Mouse (Mus musculus) MEL (cell line): ENCODE results near the gene 1700001P01Rik. TPM values are rescaled to one million over a fixed set of nuclear protein-coding genes. Genes with fewer than 3 reads are reported as not detected.

Source experiments
- DNase-seq: peaks from one replicate; pipeline ENCODE4 v3.0.0; 2011; ENCODE audit warnings: low read depth, low spot score
- H3K27ac ChIP-seq: 2 replicates; pipeline ENCODE4 v1.5.1; 2012; ENCODE audit warnings: low read depth, mild to moderate bottlenecking, control low read depth, low read length, moderate library complexity; ENCODE audit not compliant: control insufficient read depth
- H3K27me3 ChIP-seq, 2 experiments: fragments of 150-350 bp in 1 of 2; sonication (generic) in 1 of 2; 2 replicates each; pipeline ENCODE4 v1.6.1; 2012; ENCODE audit warnings: low read length in 2 of 2, mild to moderate bottlenecking in 2 of 2, improper control_type of control experiment in 1 of 2, moderate library complexity in 1 of 2; ENCODE audit not compliant: insufficient read depth in 2 of 2, control insufficient read depth in 1 of 2
- H3K36me3 ChIP-seq, 2 experiments: 2 replicates each; pipeline ENCODE4 v1.6.1; 2012 to 2014; ENCODE audit warnings: low read length in 2 of 2, improper control_type of control experiment in 1 of 2, inconsistent platforms in 1 of 2, mild to moderate bottlenecking in 1 of 2; ENCODE audit not compliant: insufficient read depth in 2 of 2, control insufficient read depth in 1 of 2
- H3K4me1 ChIP-seq, 2 experiments: fragments of 150-350 bp in 1 of 2; sonication (generic) in 1 of 2; 2 replicates each; pipeline ENCODE4 v1.6.1; 2012; ENCODE audit warnings: low read length in 2 of 2, improper control_type of control experiment in 1 of 2, mild to moderate bottlenecking in 1 of 2; ENCODE audit not compliant: insufficient read depth in 2 of 2, control insufficient read depth in 1 of 2
- H3K4me3 ChIP-seq, 2 experiments: fragments of 150-350 bp in 1 of 2; sonication (generic) in 1 of 2; 2 replicates each; pipeline ENCODE4 v1.5.1; 2012; ENCODE audit warnings: low read depth in 2 of 2, low read length in 2 of 2, mild to moderate bottlenecking in 2 of 2, moderate library complexity in 2 of 2, control low read depth in 1 of 2, improper control_type of control experiment in 1 of 2; ENCODE audit not compliant: control insufficient read depth in 1 of 2, insufficient read depth in 1 of 2
- H3K79me2 ChIP-seq: 2 replicates; pipeline ENCODE4 v1.6.1; 2012; ENCODE audit warnings: mild to moderate bottlenecking, low read length, moderate library complexity; ENCODE audit not compliant: control insufficient read depth, poor library complexity, insufficient read depth
- H3K9ac ChIP-seq: 2 replicates; pipeline ENCODE4 v1.6.1; 2012; ENCODE audit warnings: low read depth, mild to moderate bottlenecking, control low read depth, low read length, moderate library complexity; ENCODE audit not compliant: control insufficient read depth, poor library complexity, severe bottlenecking
- H3K9me3 ChIP-seq: fragments of 150-350 bp; sonication (generic); replicated peaks from 2 replicates; pipeline ENCODE4 v1.6.1; 2012; ENCODE audit warnings: mild to moderate bottlenecking, low read length, improper control_type of control experiment, moderate library complexity; ENCODE audit not compliant: insufficient read depth
- BHLHE40 ChIP-seq: IDR thresholded peaks from 2 replicates; pipeline ENCODE4 v1.6.1; 2012; ENCODE audit warnings: low read depth, mild to moderate bottlenecking, inconsistent platforms, low read length, improper control_type of control experiment, borderline replicate concordance
- CHD1 ChIP-seq: IDR thresholded peaks from 2 replicates; pipeline ENCODE4 v1.6.1; 2012; ENCODE audit warnings: low read depth, mild to moderate bottlenecking, inconsistent platforms, low read length, improper control_type of control experiment
- ELF1 ChIP-seq: IDR thresholded peaks from 2 replicates; pipeline ENCODE4 v1.6.1; 2014; ENCODE audit warnings: low read depth, mild to moderate bottlenecking, inconsistent platforms, low read length, improper control_type of control experiment, moderate library complexity
- EP300 ChIP-seq, 2 experiments: IDR thresholded peaks; 2 replicates each; pipeline ENCODE4 v1.6.1; 2011; ENCODE audit warnings: improper control_type of control experiment in 2 of 2, low read length in 2 of 2, low read depth in 1 of 2, mild to moderate bottlenecking in 1 of 2
- GABPA ChIP-seq: IDR thresholded peaks from 2 replicates; pipeline ENCODE4 v1.6.1; 2012; ENCODE audit warnings: low read depth, mild to moderate bottlenecking, inconsistent platforms, low read length, improper control_type of control experiment, moderate library complexity
- GATA1 ChIP-seq: IDR thresholded peaks from 2 replicates; pipeline ENCODE4 v1.6.1; 2011; ENCODE audit warnings: low read depth, low read length, improper control_type of control experiment
- HCFC1 ChIP-seq: IDR thresholded peaks from 2 replicates; pipeline ENCODE4 v1.6.1; 2012; ENCODE audit warnings: low read depth, mild to moderate bottlenecking, inconsistent platforms, low read length, improper control_type of control experiment, moderate library complexity
- MXI1 ChIP-seq: IDR thresholded peaks from 2 replicates; pipeline ENCODE4 v1.6.1; 2011; ENCODE audit warnings: mild to moderate bottlenecking, low read depth, low read length, improper control_type of control experiment
- NELFE ChIP-seq: IDR thresholded peaks from 2 replicates; pipeline ENCODE4 v1.6.1; 2011; ENCODE audit warnings: low read depth, low read length, improper control_type of control experiment
- NRF1 ChIP-seq: IDR thresholded peaks from 2 replicates; pipeline ENCODE4 v1.6.1; 2014; ENCODE audit warnings: low read depth, mild to moderate bottlenecking, inconsistent platforms, low read length, improper control_type of control experiment, moderate library complexity; ENCODE audit not compliant: poor library complexity, insufficient read depth, severe bottlenecking
- RAD21 ChIP-seq: IDR thresholded peaks from 2 replicates; pipeline ENCODE4 v1.6.1; 2011; ENCODE audit warnings: mild to moderate bottlenecking, low read depth, low read length, improper control_type of control experiment
- RCOR1 ChIP-seq: IDR thresholded peaks from 2 replicates; pipeline ENCODE4 v1.6.1; 2012; ENCODE audit warnings: low read depth, mild to moderate bottlenecking, inconsistent platforms, low read length, improper control_type of control experiment
- SIN3A ChIP-seq: IDR thresholded peaks from 2 replicates; pipeline ENCODE4 v1.6.1; 2012; ENCODE audit warnings: low read length, improper control_type of control experiment, inconsistent platforms
- TBP ChIP-seq: IDR thresholded peaks from 2 replicates; pipeline ENCODE4 v1.8.0; 2011; ENCODE audit warnings: low read depth, low read length, improper control_type of control experiment
- UBTF ChIP-seq: IDR thresholded peaks from 2 replicates; pipeline ENCODE4 v1.6.1; 2012; ENCODE audit warnings: low read depth, mild to moderate bottlenecking, inconsistent platforms, low read length, improper control_type of control experiment, moderate library complexity, borderline replicate concordance; ENCODE audit not compliant: insufficient read depth
- USF2 ChIP-seq, 2 experiments: IDR thresholded peaks; 2 replicates each; pipeline ENCODE4 v1.6.1; 2011 to 2012; ENCODE audit warnings: improper control_type of control experiment in 2 of 2, low read length in 2 of 2, borderline replicate concordance in 1 of 2, inconsistent platforms in 1 of 2, low read depth in 1 of 2, mild to moderate bottlenecking in 1 of 2; ENCODE audit not compliant: insufficient read depth in 1 of 2
- ZC3H11A ChIP-seq: IDR thresholded peaks from 2 replicates; pipeline ENCODE4 v1.6.1; 2012; ENCODE audit warnings: low read depth, mild to moderate bottlenecking, inconsistent platforms, low read length, improper control_type of control experiment
- polyA plus RNA-seq, 2 experiments: library from polyadenylated mRNA; stranded (reverse) in 1 of 2; unstranded in 1 of 2; fragments of >175 nt in 1 of 2; fragments of >200 nt in 1 of 2; gene quantifications; 2 replicates each; pipeline versions ENCODE4 v1.2.1 to v1.2.4; 2012; ENCODE audit warnings: low replicate concordance in 2 of 2, low read depth in 1 of 2; ENCODE audit not compliant: insufficient read length in 2 of 2, insufficient read depth in 1 of 2, missing spikeins in 1 of 2
- total RNA-seq: library from RNA; depleted of rRNA; stranded (reverse); fragments of 300-350 nt; gene quantifications from 2 replicates; pipeline ENCODE4 v1.2.3, GENCODE M21; 2012

The 1700001P01Rik gene
- total and polyA plus RNA-seq, 3 experiments: 0.43 to 0.69 TPM; not detected in 1

GRCm38 (mm10) chr11:97775186-97775585, 532 bp downstream of the 1700001P01Rik start:
- TF ChIP-seq HCFC1: no peak
- TF ChIP-seq ELF1: no peak
- TF ChIP-seq MXI1: no peak
- TF ChIP-seq ZC3H11A: no peak
- no peak for TF ChIP-seq NELFE
- no peak for TF ChIP-seq BHLHE40
- TF ChIP-seq RCOR1: no peak
- TF ChIP-seq RAD21: no peak
- no peak for TF ChIP-seq CHD1
- Histone ChIP-seq H3K9me3 (no peaks in the 10 kb centered on the region), H3K27me3 (no peaks in the 10 kb centered on the region), H3K4me1 (peaks cover 0 to 8% of the 10 kb centered on the region in 2 experiments; a peak in 2 of 4 replicates), H3K4me3 (no peak overlapping the region), H3K36me3 (peaks cover 20 to 26% of the 10 kb centered on the region in 2 experiments), H3K27ac (no peak overlapping the region), H3K9ac (no peak overlapping the region), H3K79me2 (peaks cover 14% of the 10 kb centered on the region)
- DNase-seq: no peak

GRCm38 (mm10) chr11:97771410-97771809, 4.3 kb downstream of the 1700001P01Rik start:
- Histone ChIP-seq H3K27ac (no peak overlapping the region), H3K9me3 (no peaks in the 10 kb centered on the region), H3K36me3 (no peaks in the 10 kb centered on the region), H3K79me2 (no peaks in the 10 kb centered on the region; the same call in 1 of the 2 replicates), H3K4me3 (no peak overlapping the region), H3K27me3 (no peaks in the 10 kb centered on the region), H3K4me1 (no peaks in the 10 kb centered on the region), H3K9ac (no peak overlapping the region)
- TF ChIP-seq EP300 (IDR thresholded peaks at IDR 0.05; ENCODE audit: low read depth in 1 of 2, low read length in 2 of 2) (no peak), GATA1 (no peak), NRF1 (no peak), SIN3A (no peak), USF2 (IDR thresholded peaks at IDR 0.05; ENCODE audit: borderline replicate concordance in 1 of 2, insufficient read depth in 1 of 2, low read depth in 1 of 2, low read length in 2 of 2) (no peak), RAD21 (no peak), ELF1 (no peak), TBP (no peak), GABPA (no peak), UBTF (no peak), CHD1 (no peak)
- DNase-seq: no peak
